Mouse (Mus musculus) intestine, embryonic 14.5 days (tissue): ENCODE data around the gene Slco3a1. TPM values are rescaled to one million over a fixed set of nuclear protein-coding genes. Genes with fewer than 3 reads are reported as not detected.

Source experiments
- ATAC-seq: fragments of 200-750 bp; cut with Nextera tagmentation; replicated peaks from 2 replicates; pipeline ENCODE4 v1.8.0; 2017; ENCODE audit warnings: low read depth, moderate number of reproducible peaks, moderate TSS enrichment, moderate library complexity; ENCODE audit not compliant: low FRiP score, low TSS enrichment
- DNase-seq: peaks from one replicate; pipeline ENCODE4 v3.0.0-alpha.2; 2018; ENCODE audit warnings: low spot score
- H3K27ac ChIP-seq: fragments of 300-500 bp; sonication (generic); 2 replicates; pipeline ENCODE4 v1.5.1; 2014; ENCODE audit warnings: low read depth, mild to moderate bottlenecking, control low read depth
- H3K27me3 ChIP-seq: fragments of 300-500 bp; sonication (generic); replicated peaks from 2 replicates; pipeline ENCODE4 v1.6.1; 2014; ENCODE audit warnings: low read length, control low read depth; ENCODE audit not compliant: control insufficient read depth, insufficient read depth
- H3K36me3 ChIP-seq: fragments of 300-500 bp; sonication (generic); 2 replicates; pipeline ENCODE4 v1.6.1; 2014; ENCODE audit warnings: low read length, control low read depth; ENCODE audit not compliant: control insufficient read depth, insufficient read depth
- H3K4me1 ChIP-seq: fragments of 300-500 bp; sonication (generic); replicated peaks from 2 replicates; pipeline ENCODE4 v1.6.1; 2014; ENCODE audit warnings: low read length, control low read depth, mixed read lengths; ENCODE audit not compliant: control insufficient read depth, insufficient read depth
- H3K4me2 ChIP-seq: fragments of 300-500 bp; sonication (generic); 2 replicates; pipeline ENCODE4 v1.6.1; 2014; ENCODE audit warnings: low read length
- H3K4me3 ChIP-seq: fragments of 300-500 bp; sonication (generic); 2 replicates; pipeline ENCODE4 v1.5.1; 2014; ENCODE audit warnings: low read depth, low read length, control low read depth, mixed read lengths
- H3K9ac ChIP-seq: fragments of 300-500 bp; sonication (generic); 2 replicates; pipeline ENCODE4 v1.6.1; 2014; ENCODE audit warnings: mild to moderate bottlenecking, low read length
- H3K9me3 ChIP-seq: fragments of 300-500 bp; sonication (generic); 2 replicates; pipeline ENCODE4 v1.6.1; 2016; ENCODE audit warnings: low read length, control low read depth; ENCODE audit not compliant: control insufficient read depth
- WGBS: fragments of 180-500 bp; shearing (Covaris S2); extraction: QIAGEN DNeasy Blood & Tissue Kit; methylation state at CpG from one replicate; pipeline ENCODE4 v1.1.7; 2014; 5-methylcytosine and 5-hydroxymethylcytosine counted together
- microRNA-seq: library from miRNA; unstranded; fragments of <30 nt; microRNA quantifications from one replicate; pipeline ENCODE4, GENCODE M21; 2016
- polyA plus RNA-seq: library from polyadenylated mRNA; unstranded; fragments of >200 nt; fragmentation: Nextera tagmentation; extraction: Ambion mirVana; gene quantifications from 2 replicates; pipeline ENCODE4 v1.2.1, GENCODE M21; 2014

Slco3a1 gene
- polyA plus RNA-seq, 1 experiment from 2014 or later: 7.9 TPM

GRCm38 (mm10) chr7:74269283-74270088, 285.1 kb downstream of the Slco3a1 start:
- Histone ChIP-seq H3K9me3 (no peaks in the 10 kb centered on the region), H3K4me1 (no peaks in the 10 kb centered on the region), H3K36me3 (no peaks in the 10 kb centered on the region), H3K27me3 (no peaks in the 10 kb centered on the region), H3K9ac (no peak overlapping the region), H3K4me3 (no peak overlapping the region), H3K27ac (no peak overlapping the region), H3K4me2 (no peak overlapping the region)
- no peak for DNase-seq
- WGBS: 86% methylated on average over 11 of the region's 11 CpGs
- no peak for ATAC-seq

GRCm38 (mm10) chr7:74266511-74267168, 287.9 kb downstream of the Slco3a1 start:
- no peak overlapping the region for H3K9ac ChIP-seq
- DNase-seq (no peak), ATAC-seq (no peak)
- H3K27ac ChIP-seq: no peak overlapping the region
- H3K4me1 ChIP-seq: no peaks in the 10 kb centered on the region
- H3K4me2 ChIP-seq: no peak overlapping the region
- no peaks in the 10 kb centered on the region for H3K36me3 ChIP-seq
- 81% methylated on average over 2 of the region's 2 CpGs for WGBS
- H3K27me3 ChIP-seq: no peaks in the 10 kb centered on the region
- no peaks in the 10 kb centered on the region for H3K9me3 ChIP-seq
- H3K4me3 ChIP-seq: no peak overlapping the region

GRCm38 (mm10) chr7:74256291-74256690, 298.3 kb downstream of the Slco3a1 start:
- Histone ChIP-seq H3K4me3 (no peak overlapping the region), H3K4me2 (no peak overlapping the region), H3K36me3 (no peaks in the 10 kb centered on the region), H3K9me3 (no peaks in the 10 kb centered on the region), H3K27ac (no peak overlapping the region), H3K27me3 (no peaks in the 10 kb centered on the region), H3K4me1 (no peaks in the 10 kb centered on the region), H3K9ac (no peak overlapping the region)
- DNase-seq (no peak), ATAC-seq (no peak)
- WGBS: 74% methylated on average over 3 of the region's 3 CpGs

- 87% methylated on average over 2 of the region's 2 CpGs for WGBS
- no peak for ATAC-seq
- Histone ChIP-seq H3K4me3 (no peak overlapping the region), H3K9me3 (no peaks in the 10 kb centered on the region), H3K27me3 (no peaks in the 10 kb centered on the region), H3K36me3 (no peaks in the 10 kb centered on the region), H3K4me1 (no peaks in the 10 kb centered on the region), H3K9ac (no peak overlapping the region), H3K4me2 (no peak overlapping the region), H3K27ac (no peak overlapping the region)
- DNase-seq: no peak
These were observed 302.5 kb downstream of the Slco3a1 start for GRCm38 (mm10) chr7:74252066-74252465.

- Histone ChIP-seq H3K9me3 (no peaks in the 10 kb centered on the region), H3K27me3 (no peaks in the 10 kb centered on the region), H3K9ac (no peak overlapping the region), H3K27ac (no peak overlapping the region), H3K4me3 (no peak overlapping the region), H3K36me3 (no peaks in the 10 kb centered on the region), H3K4me2 (no peak overlapping the region), H3K4me1 (no peaks in the 10 kb centered on the region)
- ATAC-seq (no peak), DNase-seq (no peak)
- 90% methylated on average over 3 of the region's 3 CpGs for WGBS
These were observed 313.3 kb downstream of the Slco3a1 start for GRCm38 (mm10) chr7:74241236-74241635.

GRCm38 (mm10) chr7:74240459-74241172, 314.0 kb downstream of the Slco3a1 start:
- H3K9me3 ChIP-seq: no peaks in the 10 kb centered on the region
- DNase-seq: no peak
- no peak for ATAC-seq
- WGBS: 60% methylated on average over 4 of the region's 4 CpGs
- no peak overlapping the region for H3K4me2 ChIP-seq
- H3K4me3 ChIP-seq: no peak overlapping the region
- H3K4me1 ChIP-seq: no peaks in the 10 kb centered on the region
- no peaks in the 10 kb centered on the region for H3K36me3 ChIP-seq
- no peaks in the 10 kb centered on the region for H3K27me3 ChIP-seq
- no peak overlapping the region for H3K27ac ChIP-seq
- no peak overlapping the region for H3K9ac ChIP-seq

Small RNA genes lying within 50 kb of the gene (microRNA-seq; reads per million reads assigned to microRNA genes)
- gene Gm27459: not detected
